Comparison of ENCODE assay signal across 7 mouse cellular contexts in the genomic region with DNA sequence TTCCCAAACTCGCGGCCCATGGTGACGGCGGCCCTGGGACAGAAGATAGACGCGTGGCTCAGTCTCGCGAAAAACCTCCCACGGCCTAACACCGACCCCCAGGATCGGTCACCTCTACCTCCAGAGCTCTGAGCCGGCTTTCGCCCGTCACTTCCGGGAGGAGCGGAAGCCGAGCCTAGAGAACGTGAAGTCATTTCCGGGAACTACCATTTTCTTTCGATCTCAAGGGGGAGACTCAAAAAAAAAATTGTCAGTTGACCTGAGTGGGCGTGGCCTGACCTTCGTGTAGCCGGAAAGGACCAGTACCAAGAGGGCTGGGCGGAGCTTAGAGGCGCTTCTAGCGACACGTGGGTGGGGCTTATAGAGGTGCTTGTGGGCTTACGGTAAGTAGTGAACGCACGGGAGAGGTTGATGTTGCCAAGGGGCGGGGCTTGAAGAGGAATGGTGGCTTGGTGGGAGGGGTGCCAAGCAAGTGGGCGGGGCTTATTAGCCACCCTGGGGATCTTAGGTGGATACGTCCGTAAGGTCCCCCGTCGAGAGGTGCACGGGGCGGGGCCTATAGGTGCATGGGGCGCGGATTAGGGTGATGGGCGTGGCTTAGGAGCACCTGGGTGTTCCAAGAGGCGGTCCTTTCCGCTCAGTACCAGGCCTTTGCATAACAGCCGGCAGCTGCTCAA. TPM values are rescaled to one million over a fixed set of nuclear protein-coding genes. Genes with fewer than 3 reads are reported as not detected.
DNase-seq lines count a peak whose midpoint lies in the region; ATAC-seq lines count a peak whose summit lies in the region.

A gene (minus strand): TSS at position 162 of the 677 bp plus-strand sequence.
A gene (plus strand): TSS at position 354 of the 677 bp plus-strand sequence.

- WGBS in intestine, embryonic 15.5 days: under 1% methylated on average over 44 of the region's 44 CpGs
- under 1% methylated on average over 44 of the region's 44 CpGs for WGBS in midbrain, embryonic 10.5 days

- peak; percentile 96 for ATAC-seq in intestine, embryonic 15.5 days

- intact Hi-C loops in gastrocnemius, postnatal 36 days (cut with DNase I): no loop called here
- intact Hi-C loops in left cerebral cortex, postnatal 25 days (cut with DNase I): no loop called here

- H3K27ac ChIP-seq in intestine, embryonic 15.5 days: peak within 1 kb of the TSS; percentile 85
- H3K27ac ChIP-seq in midbrain, embryonic 10.5 days (replicated peaks): peak within 1 kb of the TSS; percentile 86

- H3K4me2 ChIP-seq in intestine, embryonic 15.5 days (replicated peaks): peak within 1 kb of the TSS; percentile 78

- peak within 1 kb of the TSS; percentile 90 for H3K4me3 ChIP-seq in intestine, embryonic 15.5 days (replicated peaks)
- peak within 1 kb of the TSS; percentile 93 for H3K4me3 ChIP-seq in midbrain, embryonic 10.5 days

- H3K27me3 ChIP-seq in intestine, embryonic 15.5 days (replicated peaks): no peaks in the 10 kb centered on the region
- no peaks in the 10 kb centered on the region for H3K27me3 ChIP-seq in midbrain, embryonic 10.5 days (ENCODE audit: low read depth, poor library complexity, severe bottlenecking)

- no peaks in the 10 kb centered on the region for H3K9me3 ChIP-seq in intestine, embryonic 15.5 days
- no peaks in the 10 kb centered on the region for H3K9me3 ChIP-seq in midbrain, embryonic 10.5 days (replicated peaks)

- peak; percentile 99 for DNase-seq in adrenal gland, adult 2 months
- DNase-seq in embryo, embryonic 11.5 days (ENCODE audit: low read depth, low spot score): peak; percentile 98
- DNase-seq in gastrocnemius, postnatal 36 days: peak; percentile 96 to 98
- peak; percentile 98 to 100 for DNase-seq in left cerebral cortex, postnatal 25 days (ENCODE audit: low spot score in 2 of 2)
- DNase-seq in midbrain, embryonic 10.5 days (ENCODE audit: low spot score): peak; percentile 97
- DNase-seq in right cerebral cortex, postnatal 4 days: peak; percentile 98

- H3K4me1 ChIP-seq in intestine, embryonic 15.5 days (replicated peaks): peaks cover 8% of the 10 kb centered on the region; the same call in 1 of the 2 replicates
- H3K4me1 ChIP-seq in midbrain, embryonic 10.5 days: peaks cover 19% of the 10 kb centered on the region

- H3K9ac ChIP-seq in intestine, embryonic 15.5 days: peak within 1 kb of the TSS; percentile 91

- H3K36me3 ChIP-seq in intestine, embryonic 15.5 days: peaks cover 9% of the 10 kb centered on the region; the same call in 1 of the 2 replicates
- peaks cover 21% of the 10 kb centered on the region for H3K36me3 ChIP-seq in midbrain, embryonic 10.5 days

RNA-seq across cellular contexts. Expression of the first gene that starts in this region (rescaled TPM):
- 1,000 to 10,000 TPM; 1,216 to 1,248 TPM for total RNA-seq in adrenal gland, adult 2 months (2021)
- polyA plus RNA-seq in adrenal gland, adult 2 months (2012; rRNA removed): 845 and 941 TPM in 2 replicates
- total RNA-seq in gastrocnemius, postnatal 36 days (2021): 1,000 to 10,000 TPM; 1,256 to 1,362 TPM
- polyA plus RNA-seq in intestine, embryonic 15.5 days (2015; fragmentation: Nextera tagmentation; extraction: Ambion mirVana): 791 and 876 TPM in 2 replicates
- 100 to 1,000 TPM; 488 to 504 TPM for total RNA-seq in left cerebral cortex, postnatal 25 days (2021)
- polyA plus RNA-seq in midbrain, embryonic 10.5 days (2016; fragmentation: Nextera tagmentation; extraction: Ambion mirVana): 597 and 602 TPM in 2 replicates

RNA-seq across cellular contexts. Expression of the second gene that starts in this region (rescaled TPM):
- total RNA-seq in adrenal gland, adult 2 months (2021): 1 to 10 TPM in 1 of 2 experiments, under 1 TPM in 1; 0.90 to 9.0 TPM
- 0.36 and 0.39 TPM in 2 replicates for polyA plus RNA-seq in adrenal gland, adult 2 months (2012; rRNA removed)
- under 1 TPM in 1 of 2 experiments, not detected in 1; 0.17 TPM for total RNA-seq in gastrocnemius, postnatal 36 days (2021)
- polyA plus RNA-seq in intestine, embryonic 15.5 days (2015; fragmentation: Nextera tagmentation; extraction: Ambion mirVana): 1.3 and 1.6 TPM in 2 replicates
- 1 to 10 TPM in 1 of 2 experiments, under 1 TPM in 1; 0.41 to 1.2 TPM for total RNA-seq in left cerebral cortex, postnatal 25 days (2021)
- polyA plus RNA-seq in midbrain, embryonic 10.5 days (2016; fragmentation: Nextera tagmentation; extraction: Ambion mirVana): 2.1 and 2.7 TPM in 2 replicates

Comparison
In these comparisons a context has a peak if more than half of its experiments do, and no peak if none do; other contexts are left out.
1. Peak in every context shown above with its lines: DNase-seq, ATAC-seq, H3K4me3 ChIP-seq and H3K27ac ChIP-seq.